Mouse (Mus musculus) adipocyte (in vitro differentiated cells): ENCODE measurements around the gene Psmc3.

ENCODE experiments used
- DNase-seq: peaks from one replicate; pipeline ENCODE4 v3.0.0-alpha.2; 2016; ENCODE audit warnings: low spot score

Psmc3 gene

GRCm38 (mm10) chr2:91113334-91113733 lies 59.5 kb downstream of the Psmc3 start:
- no peak for DNase-seq

GRCm38 (mm10) chr2:91113852-91114251 lies 60.0 kb downstream of the Psmc3 start:
- no peak for DNase-seq

- peak; percentile 97 for DNase-seq
These were observed 61.2 kb downstream of the Psmc3 start for GRCm38 (mm10) chr2:91114781-91115577.

GRCm38 (mm10) chr2:91115578-91115970 lies 61.8 kb downstream of the Psmc3 start:
- DNase-seq = no peak
